Mouse (Mus musculus): Measurements from ENCODE around the gene Adgrg1. TPM values are rescaled to one million over a fixed set of nuclear protein-coding genes. Genes with fewer than 3 reads are reported as not detected.

Adgrg1 gene
- polyA plus RNA-seq, 1 experiment from 2014 or later: 7.9 TPM

GRCm38 (mm10) chr8:94978593-94979319 lies 4.2 kb downstream of the Adgrg1 start:
- H3K4me3 ChIP-seq: peak overlapping the region; percentile 30; the same call in 1 of the 2 replicates
- no peaks in the 10 kb centered on the region for H3K9me3 ChIP-seq
- H3K4me2 ChIP-seq (replicated peaks): peak overlapping the region; percentile 61
- H3K36me3 ChIP-seq: no peaks in the 10 kb centered on the region
- WGBS: 77% methylated on average over 13 of the region's 13 CpGs
- H3K9ac ChIP-seq: no peak overlapping the region
- H3K27me3 ChIP-seq: peaks cover 25% of the 10 kb centered on the region
- H3K27ac ChIP-seq: no peak overlapping the region; the same call in 1 of the 2 replicates
- no peak for ATAC-seq (ENCODE audit: low FRiP score, low read depth)
- peaks cover 32% of the 10 kb centered on the region for H3K4me1 ChIP-seq

GRCm38 (mm10) chr8:94980176-94980575 lies 5.6 kb downstream of the Adgrg1 start:
- 86% methylated on average over 5 of the region's 5 CpGs for WGBS
- peaks cover 25% of the 10 kb centered on the region for H3K27me3 ChIP-seq

GRCm38 (mm10) chr8:94980976-94981375 lies 6.4 kb downstream of the Adgrg1 start:
- no peak for ATAC-seq (ENCODE audit: low FRiP score, low read depth)
- peaks cover 40% of the 10 kb centered on the region for H3K4me1 ChIP-seq

More at GRCm38 (mm10) chr8:94980176-94980575, 5.6 kb downstream of the Adgrg1 start:
- Histone ChIP-seq H3K4me3 (no peak overlapping the region), H3K27ac (no peak overlapping the region), H3K36me3 (no peaks in the 10 kb centered on the region), H3K9me3 (no peaks in the 10 kb centered on the region), H3K4me2 (replicated peaks) (no peak overlapping the region), H3K9ac (no peak overlapping the region), H3K4me1 (peaks cover 40% of the 10 kb centered on the region)
- ATAC-seq (ENCODE audit: low FRiP score, low read depth): no peak

DNA sequence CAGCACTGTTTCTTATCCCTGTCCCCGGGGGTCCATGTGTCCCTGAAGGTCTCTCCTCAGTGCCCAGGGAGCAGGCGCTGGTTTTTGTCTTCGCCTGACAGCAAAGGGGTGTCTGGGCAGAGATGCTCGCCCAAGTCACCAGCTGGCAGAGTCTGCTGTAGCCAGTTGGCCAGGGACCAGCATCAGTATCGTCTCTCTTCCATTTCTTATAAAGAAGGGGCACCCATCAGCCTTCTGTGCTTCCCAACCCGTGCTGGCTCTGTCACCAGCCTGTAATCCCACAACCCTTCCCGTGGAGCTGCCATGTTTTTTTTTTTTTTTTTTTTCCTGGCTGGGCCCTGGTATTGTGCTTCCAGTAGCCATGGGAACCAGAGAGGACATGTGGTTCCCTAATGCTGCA lies 7.3 kb downstream of the Adgrg1 start:
- no peak overlapping the region for H3K4me3 ChIP-seq
- WGBS: 73% methylated on average over 7 of the region's 7 CpGs
- H3K4me1 ChIP-seq: peaks cover 41% of the 10 kb centered on the region
- H3K9me3 ChIP-seq: no peaks in the 10 kb centered on the region
- no peak overlapping the region for H3K4me2 ChIP-seq (replicated peaks)
- no peak overlapping the region for H3K9ac ChIP-seq
- peaks cover 17% of the 10 kb centered on the region for H3K27me3 ChIP-seq
- no peak overlapping the region for H3K27ac ChIP-seq
- ATAC-seq (ENCODE audit: low FRiP score, low read depth): no peak
- H3K36me3 ChIP-seq: no peaks in the 10 kb centered on the region

More at GRCm38 (mm10) chr8:94980976-94981375, 6.4 kb downstream of the Adgrg1 start:
- no peak overlapping the region for H3K27ac ChIP-seq
- no peak overlapping the region for H3K9ac ChIP-seq
- H3K4me3 ChIP-seq: no peak overlapping the region
- WGBS: 58% methylated on average over 8 of the region's 8 CpGs
- no peaks in the 10 kb centered on the region for H3K36me3 ChIP-seq
- peaks cover 25% of the 10 kb centered on the region for H3K27me3 ChIP-seq
- H3K9me3 ChIP-seq: no peaks in the 10 kb centered on the region
- H3K4me2 ChIP-seq (replicated peaks): no peak overlapping the region

GRCm38 (mm10) chr8:94983146-94983545 lies 8.6 kb downstream of the Adgrg1 start:
- ATAC-seq (ENCODE audit: low FRiP score, low read depth): no peak
- H3K36me3 ChIP-seq: no peaks in the 10 kb centered on the region
- H3K4me2 ChIP-seq (replicated peaks): peak overlapping the region; percentile 23; the same call in 1 of the 2 replicates
- H3K27me3 ChIP-seq: peaks cover 5% of the 10 kb centered on the region
- peaks cover 29% of the 10 kb centered on the region for H3K4me1 ChIP-seq
- no peak overlapping the region for H3K4me3 ChIP-seq
- WGBS: 21% methylated on average over 5 of the region's 5 CpGs
- H3K9me3 ChIP-seq: no peaks in the 10 kb centered on the region
- no peak overlapping the region for H3K9ac ChIP-seq
- no peak overlapping the region for H3K27ac ChIP-seq

- H3K9me3 ChIP-seq: no peaks in the 10 kb centered on the region
- H3K27ac ChIP-seq: no peak overlapping the region
- peaks cover 24% of the 10 kb centered on the region for H3K4me1 ChIP-seq
- H3K27me3 ChIP-seq: 0 out of 2 replicates have a peak, but pooled peaks cover 3% of the 10 kb centered on the region
- WGBS: 29% methylated on average over 10 of the region's 10 CpGs
- 0 out of 2 replicates have a peak overlapping the region, but pooled peaks have one; percentile 39 for H3K9ac ChIP-seq
- H3K4me3 ChIP-seq: no peak overlapping the region
- ATAC-seq (ENCODE audit: low FRiP score, low read depth): peak; percentile 62; the same call in 1 of the 2 replicates
- no peaks in the 10 kb centered on the region for H3K36me3 ChIP-seq
- peak overlapping the region; percentile 23 for H3K4me2 ChIP-seq (replicated peaks)
These were observed 9.4 kb downstream of the Adgrg1 start for GRCm38 (mm10) chr8:94983881-94984516.

DNA sequence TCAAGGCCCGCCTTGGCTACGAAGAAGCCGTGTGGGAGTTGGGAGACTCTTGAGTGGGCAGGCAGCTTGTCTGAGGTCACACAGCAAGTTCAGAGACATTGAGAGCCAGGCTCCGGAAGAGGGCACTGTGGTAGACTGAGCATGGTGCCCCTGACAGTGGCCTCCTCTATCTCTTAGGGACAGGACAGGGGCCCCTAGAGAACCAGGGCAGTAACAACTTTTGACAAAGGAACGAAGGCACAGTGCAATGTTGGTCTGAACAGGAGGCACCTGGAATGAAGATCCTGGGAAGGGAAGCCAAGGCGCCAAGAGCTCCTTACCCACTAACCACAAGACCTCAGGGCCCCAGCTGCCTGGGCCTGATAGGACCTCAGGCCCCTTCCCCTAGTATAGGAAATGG lies 10.5 kb downstream of the Adgrg1 start:
- H3K9me3 ChIP-seq: no peaks in the 10 kb centered on the region
- H3K4me3 ChIP-seq: no peak overlapping the region
- no peak overlapping the region for H3K4me2 ChIP-seq (replicated peaks)
- peaks cover 24% of the 10 kb centered on the region for H3K4me1 ChIP-seq
- H3K27me3 ChIP-seq: no peaks in the 10 kb centered on the region
- H3K27ac ChIP-seq: no peak overlapping the region
- 88% methylated on average over 6 of the region's 6 CpGs for WGBS
- no peak overlapping the region for H3K9ac ChIP-seq
- no peak for ATAC-seq (ENCODE audit: low FRiP score, low read depth)
- H3K36me3 ChIP-seq: no peaks in the 10 kb centered on the region

GRCm38 (mm10) chr8:94986676-94987075 lies 12.1 kb downstream of the Adgrg1 start:
- Histone ChIP-seq H3K36me3 (no peaks in the 10 kb centered on the region), H3K4me2 (replicated peaks) (no peak overlapping the region), H3K9ac (0 out of 2 replicates have a peak overlapping the region, but pooled peaks have one; percentile 8), H3K9me3 (no peaks in the 10 kb centered on the region), H3K27me3 (peaks cover 6% of the 10 kb centered on the region; the same call in 1 of the 2 replicates), H3K4me3 (no peak overlapping the region), H3K4me1 (peaks cover 24% of the 10 kb centered on the region), H3K27ac (no peak overlapping the region)
- WGBS: 58% methylated on average over 5 of the region's 5 CpGs
- no peak for ATAC-seq (ENCODE audit: low FRiP score, low read depth)

DNA sequence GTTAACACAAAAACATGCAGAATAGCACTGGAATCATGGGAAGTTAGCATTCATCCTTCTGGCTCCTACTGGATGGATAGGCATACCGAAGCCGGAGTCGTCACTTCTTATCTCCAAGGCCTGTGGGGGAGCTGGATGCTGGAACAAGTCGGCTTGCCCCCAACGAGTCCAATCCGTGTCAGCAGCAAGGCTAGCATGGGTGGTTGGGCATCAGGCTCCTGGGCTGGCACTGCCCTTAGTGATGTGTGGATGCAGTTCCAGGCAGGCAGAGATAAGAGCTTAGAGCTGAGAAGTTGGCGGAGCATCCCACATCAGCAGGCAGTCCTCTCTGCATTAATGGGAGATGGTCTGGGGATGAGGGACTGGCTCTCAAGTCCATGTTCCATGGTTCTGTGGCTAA lies 13.0 kb downstream of the Adgrg1 start:
- H3K4me2 ChIP-seq (replicated peaks): no peak overlapping the region
- 80% methylated on average over 7 of the region's 7 CpGs for whole genome bisulfite sequencing
- no peak for ATAC-seq (ENCODE audit: low FRiP score, low read depth)
- H3K27me3 ChIP-seq: peaks cover 6% of the 10 kb centered on the region; the same call in 1 of the 2 replicates
- no peak overlapping the region for H3K9ac ChIP-seq
- no peaks in the 10 kb centered on the region for H3K9me3 ChIP-seq
- peaks cover 32% of the 10 kb centered on the region for H3K4me1 ChIP-seq
- no peaks in the 10 kb centered on the region for H3K36me3 ChIP-seq
- H3K4me3 ChIP-seq: no peak overlapping the region
- H3K27ac ChIP-seq: no peak overlapping the region

GRCm38 (mm10) chr8:94988619-94989018 lies 14.1 kb downstream of the Adgrg1 start:
- Histone ChIP-seq H3K4me1 (peaks cover 30% of the 10 kb centered on the region), H3K27me3 (peaks cover 6% of the 10 kb centered on the region; the same call in 1 of the 2 replicates), H3K4me2 (replicated peaks) (no peak overlapping the region), H3K9me3 (no peaks in the 10 kb centered on the region), H3K27ac (no peak overlapping the region), H3K9ac (no peak overlapping the region), H3K36me3 (no peaks in the 10 kb centered on the region), H3K4me3 (no peak overlapping the region)
- ATAC-seq (ENCODE audit: low FRiP score, low read depth): no peak
- WGBS: 83% methylated on average over 6 of the region's 6 CpGs

DNA sequence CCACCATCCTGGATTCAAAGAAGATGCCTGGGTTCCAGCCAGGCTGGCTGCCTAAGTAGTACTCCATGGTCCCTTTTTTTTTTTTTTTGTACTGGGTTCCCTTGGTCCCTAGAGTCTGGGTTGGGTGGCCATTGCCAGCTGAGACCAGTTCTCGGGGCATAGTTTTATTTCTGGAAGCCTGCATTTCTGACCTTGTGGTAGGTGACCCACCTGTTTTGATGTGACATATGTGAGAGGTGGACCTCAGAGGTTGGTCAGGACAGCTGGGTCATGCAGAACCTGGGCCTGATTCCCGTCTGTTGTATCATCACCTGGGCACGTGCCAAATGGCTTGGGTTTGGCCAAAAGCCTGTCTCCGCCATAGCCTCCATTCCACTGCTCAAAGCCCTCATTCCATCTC lies 15.2 kb downstream of the Adgrg1 start:
- H3K4me2 ChIP-seq (replicated peaks): no peak overlapping the region
- peaks cover 6% of the 10 kb centered on the region; the same call in 1 of the 2 replicates for H3K27me3 ChIP-seq
- H3K4me1 ChIP-seq: peaks cover 32% of the 10 kb centered on the region
- no peak overlapping the region for H3K9ac ChIP-seq
- no peak for ATAC-seq (ENCODE audit: low FRiP score, low read depth)
- 80% methylated on average over 4 of the region's 4 CpGs for WGBS
- no peak overlapping the region for H3K27ac ChIP-seq
- H3K36me3 ChIP-seq: no peaks in the 10 kb centered on the region
- no peak overlapping the region for H3K4me3 ChIP-seq
- no peaks in the 10 kb centered on the region for H3K9me3 ChIP-seq

Measured in limb, embryonic 13.5 days (tissue).